Mouse (Mus musculus) hematopoietic stem cell, adult 5-6 weeks (primary cell): ENCODE data around the gene Wnk4. TPM values are rescaled to one million over a fixed set of nuclear protein-coding genes. Genes with fewer than 3 reads are reported as not detected.

Experiments used
- ATAC-seq, 2 experiments: fragments of 125-278 bp in 1 of 2; replicated peaks in 1 of 2; 2 replicates each; pipeline ENCODE4 v1.8.0; 2016 to 2017; ENCODE audit warnings: inconsistent platforms in 2 of 2, mild to moderate bottlenecking in 2 of 2, moderate number of reproducible peaks in 2 of 2, low read depth in 1 of 2, moderate TSS enrichment in 1 of 2; ENCODE audit not compliant: low FRiP score in 2 of 2, poor library complexity in 2 of 2, severe bottlenecking in 2 of 2, insufficient read depth in 1 of 2, low TSS enrichment in 1 of 2
- total RNA-seq: library from RNA; stranded (forward); fragments of 172-1452, 232-1000 nt; gene quantifications from 2 replicates; pipeline ENCODE4 v1.2.3, GENCODE M21; 2017

Gene Wnk4
- total RNA-seq: 0.63 TPM in 1 of 2 replicates, not detected in the other

DNA sequence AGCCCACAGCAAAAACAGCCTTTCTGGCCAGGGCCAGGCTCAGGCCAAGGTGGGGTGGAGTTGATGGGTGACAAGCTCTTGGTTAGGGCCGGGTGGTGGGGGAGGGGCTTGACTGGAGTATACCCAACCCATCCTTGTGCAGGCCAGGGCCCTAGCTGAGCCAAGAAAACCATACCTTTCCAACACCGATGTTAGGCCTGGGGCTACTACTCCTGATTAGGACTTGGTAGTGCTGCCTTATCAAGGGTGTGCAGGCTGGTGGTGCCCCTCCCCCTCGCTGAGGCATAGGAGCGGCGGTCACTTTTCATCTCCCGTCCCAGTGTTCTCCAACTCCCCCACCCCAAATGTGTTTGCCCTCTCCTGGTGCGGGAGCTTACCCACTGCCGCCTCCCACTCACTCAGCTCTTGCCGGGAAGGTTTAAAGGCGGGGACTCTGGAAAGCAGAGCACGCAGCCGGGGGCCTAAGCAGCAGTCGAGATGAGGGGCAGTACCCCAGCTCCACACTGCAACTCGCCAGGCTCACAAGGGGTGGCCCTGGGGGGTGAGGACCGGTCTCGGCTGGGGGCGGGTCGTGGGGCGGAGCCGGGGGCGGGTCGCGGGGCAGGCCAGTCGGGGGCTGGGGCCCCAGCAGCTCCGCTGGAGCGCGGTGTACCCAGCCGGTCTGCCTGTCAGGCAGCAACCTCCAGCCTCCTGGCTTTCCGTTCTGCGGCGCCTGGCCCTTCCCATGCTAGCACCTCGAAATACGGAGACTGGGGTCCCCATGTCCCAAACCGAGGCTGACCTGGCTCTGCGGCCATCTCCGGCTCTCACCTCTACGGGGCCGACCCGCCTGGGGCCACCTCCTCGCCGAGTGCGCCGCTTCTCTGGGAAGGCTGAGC, at the start of gene Wnk4:
Gene Wnk4, plus strand, starts transcription at position 620 of the 878 bp plus-strand sequence.
- ATAC-seq: peak in 1 of 2 experiments; percentile 23; a peak in 3 of 4 replicates

DNA sequence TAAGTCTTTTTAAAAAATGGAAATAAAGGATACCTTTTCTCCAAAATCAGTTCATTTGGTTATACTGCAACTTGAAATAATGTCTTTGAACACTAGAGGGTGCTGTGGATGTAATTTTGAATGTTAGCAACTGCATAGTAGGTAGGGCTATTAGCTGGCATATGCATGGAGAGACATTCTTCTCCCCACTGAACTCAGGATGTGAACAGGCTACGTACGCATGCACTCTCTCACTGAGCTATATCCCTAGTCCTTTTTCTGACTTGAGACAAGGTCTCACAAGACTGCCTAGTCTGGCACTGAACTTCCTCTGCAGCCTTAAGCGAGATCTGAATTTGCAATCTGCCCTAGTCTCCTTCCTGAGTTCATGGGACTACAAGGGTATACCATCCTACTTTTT, 48.4 kb upstream of the Wnk4 start:
- peak; percentile 67 to 71 for ATAC-seq

GRCm38 (mm10) chr11:101216936-101217335, 43.4 kb upstream of the Wnk4 start:
- ATAC-seq: no peak

- ATAC-seq: no peak
Measured at GRCm38 (mm10) chr11:101218436-101219055, 41.8 kb upstream of the Wnk4 start.

DNA sequence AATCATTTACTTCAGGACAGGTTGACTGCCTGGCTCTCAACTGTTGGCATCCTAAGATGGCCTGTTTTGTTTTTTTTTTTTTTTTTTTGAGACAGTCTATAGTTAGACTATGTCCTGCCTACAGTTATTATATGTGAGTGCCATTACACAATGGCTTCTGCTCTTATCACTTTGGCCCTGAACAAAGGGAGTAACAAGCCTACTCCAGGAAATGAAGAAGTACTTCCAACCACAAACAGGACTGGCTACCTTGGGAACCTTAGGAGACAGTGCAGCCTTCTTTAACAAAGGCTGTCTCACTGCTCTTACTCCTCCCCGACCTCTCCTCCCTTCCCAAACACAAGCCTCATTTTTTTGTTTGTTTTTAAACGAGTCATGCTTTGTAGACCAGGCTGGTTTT, 39.5 kb upstream of the Wnk4 start:
- ATAC-seq: no peak

- peak; percentile 5 to 42; a peak in 1 of 4 replicates for ATAC-seq
Measured at GRCm38 (mm10) chr11:101221306-101221986, 38.9 kb upstream of the Wnk4 start.

DNA sequence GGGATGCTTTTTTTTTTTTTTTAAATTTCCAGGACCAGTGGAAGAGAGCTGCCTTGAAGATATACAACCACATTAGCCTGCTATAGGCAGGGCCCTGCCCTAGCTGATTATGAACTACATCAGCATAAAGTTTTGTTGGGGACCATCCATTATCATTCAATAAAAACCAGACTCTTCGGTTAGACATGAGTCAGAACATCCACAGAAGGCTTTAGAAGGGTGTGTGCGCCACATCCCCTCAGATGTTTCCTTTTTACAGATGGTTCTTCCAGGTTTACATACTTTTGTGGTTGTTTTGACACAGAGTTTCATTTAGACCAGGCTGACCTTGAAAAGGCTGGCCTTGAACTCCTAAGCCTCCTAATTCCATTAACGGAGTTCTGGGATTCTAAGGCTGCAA, 36.0 kb upstream of the Wnk4 start:
- ATAC-seq: no peak

DNA sequence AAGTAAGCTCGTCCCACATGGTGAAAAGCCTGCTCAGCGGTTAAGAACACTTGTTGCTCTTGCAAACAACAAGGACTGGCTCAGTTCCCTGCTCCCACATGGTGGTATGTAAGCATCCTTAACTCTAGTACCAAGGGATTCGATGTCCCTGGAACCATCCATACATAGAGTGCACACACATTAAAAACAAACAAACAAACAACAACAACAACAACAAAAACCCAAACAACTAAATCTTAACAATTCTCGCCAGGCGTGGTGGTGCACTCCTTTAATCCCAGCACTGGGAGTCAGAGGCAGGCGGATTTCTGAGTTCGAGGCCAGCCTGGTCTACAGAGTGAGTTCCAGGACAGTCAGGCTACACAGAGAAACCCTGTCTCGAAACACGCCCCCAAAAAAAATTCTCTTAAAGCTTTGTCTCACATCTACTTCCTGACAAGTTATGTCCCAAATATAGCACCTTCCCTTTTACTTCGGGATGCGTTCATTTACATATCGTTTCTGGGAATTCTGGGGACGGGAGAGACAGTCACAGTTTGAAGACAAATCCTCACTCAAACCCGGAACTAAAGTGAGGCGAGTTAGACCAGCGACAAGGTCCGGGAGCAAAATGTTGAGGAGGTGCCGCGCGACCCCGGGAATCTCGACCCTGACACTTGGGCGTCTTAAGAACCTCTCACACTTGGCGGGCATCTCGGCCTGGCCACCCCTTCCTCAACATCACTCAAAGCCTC, 34.9 kb upstream of the Wnk4 start:
- no peak for ATAC-seq

- peak; percentile 89 to 97 for ATAC-seq
Measured at GRCm38 (mm10) chr11:101226065-101226701, 34.2 kb upstream of the Wnk4 start, which contains the start of gene Ezh1. TSS of gene Ezh1 (minus strand) at chr11:101226463.

GRCm38 (mm10) chr11:101229361-101229900, 30.9 kb upstream of the Wnk4 start:
- no peak for ATAC-seq

- ATAC-seq: no peak
Measured at GRCm38 (mm10) chr11:101230061-101230511, 30.3 kb upstream of the Wnk4 start.

GRCm38 (mm10) chr11:101230526-101230925, 29.8 kb upstream of the Wnk4 start:
- no peak for ATAC-seq

GRCm38 (mm10) chr11:101230991-101231871, 29.1 kb upstream of the Wnk4 start:
- no peak for ATAC-seq

DNA sequence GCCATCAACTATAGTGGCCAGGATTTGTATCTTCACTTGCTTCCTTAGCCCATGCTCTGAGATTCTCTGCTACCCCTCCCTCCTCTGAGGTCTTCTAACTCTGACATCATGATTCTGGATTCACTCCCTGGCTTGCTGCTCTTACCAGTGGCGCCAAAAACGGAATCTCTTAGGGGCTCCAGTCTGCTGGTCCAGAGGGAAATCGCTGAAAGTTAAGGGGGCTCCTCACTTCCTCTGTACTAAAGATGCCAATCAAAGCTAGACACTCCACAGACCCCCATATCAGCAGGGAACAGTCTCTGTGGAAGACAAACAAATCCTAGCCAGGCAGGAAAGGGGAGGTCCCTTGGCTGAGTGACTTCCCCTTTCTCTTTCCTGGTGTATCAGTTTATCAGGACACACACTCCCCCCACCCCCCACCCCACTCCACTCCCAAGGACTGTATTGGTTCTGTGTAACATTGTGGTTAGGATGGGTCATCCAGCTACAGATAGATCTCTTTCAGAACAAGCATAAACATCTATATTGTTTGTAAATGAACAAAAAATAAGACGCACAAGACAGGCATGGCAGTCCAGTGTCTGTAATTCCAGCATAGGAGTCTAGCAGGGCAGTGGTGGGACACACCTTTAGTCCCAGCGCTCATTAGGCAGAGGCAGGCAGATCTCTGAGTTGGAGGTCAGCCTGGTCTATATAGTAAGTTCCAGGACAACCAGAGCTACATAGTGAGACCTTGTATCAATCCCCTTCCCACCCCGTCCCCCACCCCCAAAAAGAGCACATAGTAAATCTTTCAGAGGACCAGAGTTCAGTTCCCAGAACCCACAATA, 28.1 kb upstream of the Wnk4 start:
- ATAC-seq: peak; percentile 49 to 71

DNA sequence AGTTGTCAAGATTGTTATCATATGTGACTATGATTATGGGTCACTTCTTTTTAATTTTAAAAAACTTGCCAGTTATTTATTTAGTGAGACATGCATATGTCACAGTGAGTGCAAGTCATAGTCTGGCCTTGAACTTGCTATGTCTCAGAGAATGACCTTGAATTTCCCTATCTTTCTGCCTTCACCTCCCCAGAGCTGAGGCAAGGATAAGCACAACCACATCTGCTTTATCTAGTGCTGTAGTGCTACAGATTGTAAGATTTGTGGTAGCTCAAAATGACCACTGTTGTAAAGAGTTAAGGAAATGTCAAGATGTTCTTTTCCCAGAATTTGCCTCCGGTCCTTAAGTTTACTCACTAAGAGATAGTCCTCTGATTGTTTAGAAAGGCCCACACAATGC, 27.1 kb upstream of the Wnk4 start:
- no peak for ATAC-seq
